Mouse (Mus musculus) adrenal gland, postnatal 14 days (tissue): ENCODE measurements at regions not wholly inside any gene's neighbourhood (a gene's known extent, or its start where the extent isn't known, plus 50 kb on each side); places are given as distances from the start of the nearest gene placed in this dataset.
A peak's percentile ranks its signal among the peaks of the same experiment; 100 is the strongest.

Experiments used
- DNase-seq: peaks from one replicate; pipeline ENCODE4 v3.0.0; 2021; ENCODE audit warnings: mixed read lengths

DNA sequence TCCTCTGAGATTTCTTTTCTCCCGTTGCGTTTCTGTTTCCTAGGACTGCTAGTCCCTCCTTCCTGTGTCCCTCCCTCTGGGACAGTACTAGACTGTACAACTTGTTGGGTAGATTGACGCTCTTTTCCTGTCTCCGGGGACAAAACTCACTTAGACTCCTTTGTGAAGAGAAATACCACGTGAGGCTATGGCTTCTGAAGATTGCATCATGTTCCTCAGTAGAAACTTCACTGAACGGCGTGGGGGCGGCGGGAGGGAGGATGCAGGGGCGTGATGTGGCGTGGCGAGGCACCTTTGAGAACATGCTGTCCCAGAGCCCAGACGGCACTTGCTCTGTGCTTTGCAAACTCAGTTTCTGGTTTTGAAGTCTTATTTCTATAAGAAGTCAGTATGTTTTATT lies 78.5 kb downstream of the Spata18 start:
- peak; percentile 42 for DNase-seq

DNA sequence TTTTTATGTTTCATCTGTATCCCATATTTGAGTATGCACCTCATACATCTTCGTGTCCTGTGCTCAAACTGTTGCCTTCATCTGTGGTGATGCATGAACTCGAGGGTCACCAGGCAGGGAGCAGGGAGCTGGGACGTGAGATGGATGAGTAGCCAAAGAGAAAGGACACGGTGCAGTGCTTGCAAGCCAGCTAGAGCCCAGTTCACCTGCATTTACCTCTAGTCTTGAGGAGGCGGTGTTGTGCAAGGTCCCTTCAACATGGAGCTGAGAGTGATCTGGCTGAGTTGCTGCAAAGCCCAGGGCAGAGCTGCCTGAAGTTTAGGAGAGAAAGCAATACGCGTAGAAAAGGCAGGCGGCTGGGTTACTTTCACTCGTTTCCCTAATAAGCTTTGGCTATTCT lies 80.2 kb downstream of the Spata18 start:
- DNase-seq = no peak

DNA sequence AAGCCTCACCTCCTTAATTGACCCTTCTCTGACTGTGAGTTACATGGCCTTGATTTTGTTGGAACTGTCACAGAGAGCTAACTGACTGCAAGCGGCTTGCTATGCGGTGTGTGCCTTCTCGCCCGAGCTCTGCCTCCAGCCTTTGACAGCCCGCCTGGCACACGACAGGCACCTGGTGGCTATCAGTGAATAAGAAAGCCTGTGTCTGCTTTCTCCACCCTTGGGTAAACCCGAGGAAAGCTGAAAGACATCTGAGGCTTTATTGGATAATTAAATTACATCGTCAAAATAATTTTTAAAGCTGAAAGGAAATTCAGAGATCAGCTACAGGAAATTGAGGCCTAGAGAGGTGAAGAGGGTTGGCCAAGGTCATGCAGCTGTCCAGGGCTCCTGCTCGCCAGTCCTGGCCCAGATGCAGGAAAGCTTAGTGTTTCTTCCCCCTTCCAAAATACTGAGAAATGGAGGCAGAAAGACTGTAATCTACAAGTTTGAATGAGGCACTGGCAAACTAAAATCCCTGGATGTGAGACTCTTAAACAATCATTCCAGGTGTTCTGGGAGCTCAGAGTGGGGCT lies 80.9 kb downstream of the Spata18 start:
- DNase-seq = no peak

DNA sequence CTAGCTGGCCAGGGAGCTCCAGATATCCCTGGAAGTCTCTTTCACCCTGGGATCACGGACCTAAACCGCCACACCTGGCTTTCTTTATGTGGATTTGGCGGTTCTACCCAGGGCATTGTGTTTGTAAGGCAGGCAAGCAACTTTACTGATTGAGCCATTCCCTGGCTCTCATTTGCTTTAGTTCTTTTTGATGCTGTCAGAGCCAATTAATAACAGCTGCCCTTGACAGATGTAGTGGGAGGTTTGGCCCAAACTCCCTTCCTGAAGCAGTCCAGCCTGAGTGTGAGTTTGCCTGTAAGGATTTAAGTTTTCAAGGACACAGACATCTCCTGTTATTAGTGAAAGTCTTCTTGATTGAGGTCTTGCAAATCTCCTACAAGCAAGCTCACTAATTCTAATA lies 89.6 kb downstream of the Spata18 start:
- no peak for DNase-seq

DNA sequence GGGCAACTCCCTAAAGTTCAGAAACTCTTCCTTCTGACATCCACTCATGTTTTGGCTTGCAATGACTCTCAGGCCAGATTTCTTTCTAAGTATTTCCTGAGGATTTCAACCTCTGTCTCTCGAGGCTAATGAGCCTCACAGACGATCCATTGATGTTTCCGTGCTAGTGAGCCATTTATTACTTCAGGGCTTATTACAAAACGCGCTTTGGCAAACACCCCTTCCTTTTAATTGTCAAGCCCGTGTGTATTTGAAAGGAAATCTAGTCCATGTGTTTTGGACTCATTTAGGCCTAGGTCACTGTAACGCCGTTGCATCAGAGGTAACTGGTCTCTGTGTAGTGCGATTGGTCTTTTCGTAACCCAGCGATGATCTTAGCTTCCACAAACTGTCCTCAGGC lies 90.3 kb downstream of the Spata18 start:
- DNase-seq = no peak

DNA sequence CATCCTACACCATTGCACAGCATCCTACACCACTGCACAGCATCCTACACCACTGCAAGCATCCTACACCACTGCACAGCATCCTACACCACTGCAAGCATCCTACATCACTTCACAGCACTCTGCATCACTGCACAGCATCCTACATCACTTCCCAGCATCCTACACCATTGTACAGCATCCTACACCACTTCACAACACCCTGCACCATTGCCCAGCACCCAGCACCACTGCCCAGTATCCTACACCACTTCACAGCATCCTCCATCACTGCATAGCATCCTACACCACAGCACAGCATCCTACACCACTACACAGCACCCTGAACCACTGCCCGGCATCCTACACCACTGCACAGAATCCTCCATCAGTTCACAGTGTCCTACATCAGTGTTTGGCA lies 92.8 kb downstream of the Spata18 start:
- DNase-seq = no peak

DNA sequence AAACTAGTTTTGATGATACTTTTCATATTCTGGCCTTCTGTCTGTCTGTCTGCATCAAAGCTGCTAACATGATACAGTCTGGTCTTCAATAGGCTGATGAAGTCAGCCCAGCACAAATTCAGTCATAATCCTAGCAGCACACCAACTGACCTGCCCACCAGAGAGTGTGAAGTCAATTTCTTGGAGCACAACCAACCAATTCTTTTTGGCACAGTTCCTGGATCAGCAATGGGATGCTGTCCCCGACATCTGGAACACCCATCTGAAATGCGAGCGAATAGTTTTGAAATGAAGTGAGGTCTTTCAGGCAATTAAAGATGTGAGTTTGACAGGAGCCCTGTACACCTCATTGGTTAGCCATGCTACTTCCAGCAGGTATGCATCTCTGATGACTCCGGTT lies 98.6 kb downstream of the Spata18 start:
- no peak for DNase-seq

DNA sequence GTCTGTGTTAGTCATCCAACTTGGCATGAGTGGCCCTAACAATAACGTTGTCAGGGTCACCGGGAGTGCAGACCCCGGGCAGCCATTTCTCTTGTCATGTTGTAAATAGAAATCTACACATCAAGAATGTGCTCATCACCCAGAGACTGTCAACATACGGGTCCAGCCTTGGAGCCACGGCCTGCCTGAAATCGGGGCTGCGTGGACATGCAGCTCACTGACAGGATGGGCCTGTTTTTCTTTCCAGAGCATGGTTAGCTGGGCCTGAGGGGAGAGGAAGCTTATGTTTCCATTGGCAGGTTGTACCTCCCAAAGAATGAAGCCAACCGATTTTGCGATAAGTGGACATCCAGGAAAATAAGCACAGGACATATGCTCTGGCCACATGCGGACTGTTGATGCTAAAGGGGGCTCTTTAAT lies 101.1 kb downstream of the Spata18 start:
- DNase-seq = no peak

DNA sequence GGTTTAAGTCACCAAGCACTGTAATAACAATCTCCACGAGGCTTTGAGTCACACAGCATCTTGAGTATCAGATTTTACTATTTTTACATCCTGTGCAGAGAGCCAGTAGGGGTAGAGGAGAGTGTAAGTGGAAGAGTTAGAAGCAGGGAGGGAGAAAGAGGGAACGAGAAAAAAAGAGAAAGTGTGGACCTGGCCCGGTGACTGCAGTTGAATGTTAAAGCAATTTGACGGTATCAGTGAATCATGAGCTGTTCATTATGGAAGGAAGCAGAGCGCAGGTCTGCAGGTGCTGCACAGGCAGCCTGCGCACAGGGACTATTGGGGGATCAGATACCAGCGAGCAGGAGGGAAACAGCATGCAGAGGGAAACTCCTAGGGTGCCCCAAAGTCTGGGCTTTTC lies 102.6 kb downstream of the Spata18 start:
- DNase-seq = no peak

DNA sequence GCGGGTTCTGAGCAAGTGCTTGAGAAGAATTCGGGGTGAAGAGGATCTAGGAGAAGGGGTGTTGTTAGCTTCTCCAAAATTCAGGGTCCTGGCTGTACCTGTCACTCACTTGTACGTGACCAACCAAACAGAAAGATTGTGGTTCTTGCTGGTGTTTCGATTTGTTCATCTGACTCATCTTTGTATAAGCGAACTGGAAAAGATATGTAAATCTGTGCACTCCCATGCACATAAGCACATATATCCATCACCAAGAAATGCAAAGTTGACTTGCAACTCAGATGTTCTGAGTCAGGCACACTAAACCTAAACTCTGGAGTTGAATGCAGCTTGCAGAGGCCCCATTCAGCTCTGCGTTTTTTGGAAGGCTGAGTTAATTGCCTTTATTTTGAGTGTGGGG lies 107.4 kb downstream of the Spata18 start:
- DNase-seq = no peak

DNA sequence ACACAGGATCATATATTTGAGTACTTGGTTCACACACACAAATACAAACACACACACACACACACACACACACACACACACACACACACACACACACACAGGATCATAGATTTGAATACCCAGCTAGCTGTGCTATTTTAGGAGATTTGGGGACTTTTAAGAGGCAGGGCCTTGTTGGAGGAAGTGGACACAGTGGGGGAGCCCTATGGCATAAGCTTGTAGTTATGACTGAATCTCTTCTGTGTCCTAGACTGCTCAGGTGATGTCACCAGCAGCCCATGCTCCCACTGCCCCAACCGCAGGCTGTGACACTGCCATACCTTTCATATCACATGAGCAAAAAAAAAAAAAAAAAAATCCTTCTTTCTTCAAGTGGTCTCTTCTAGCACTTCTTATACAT lies 110.1 kb downstream of the Spata18 start:
- DNase-seq = no peak

DNA sequence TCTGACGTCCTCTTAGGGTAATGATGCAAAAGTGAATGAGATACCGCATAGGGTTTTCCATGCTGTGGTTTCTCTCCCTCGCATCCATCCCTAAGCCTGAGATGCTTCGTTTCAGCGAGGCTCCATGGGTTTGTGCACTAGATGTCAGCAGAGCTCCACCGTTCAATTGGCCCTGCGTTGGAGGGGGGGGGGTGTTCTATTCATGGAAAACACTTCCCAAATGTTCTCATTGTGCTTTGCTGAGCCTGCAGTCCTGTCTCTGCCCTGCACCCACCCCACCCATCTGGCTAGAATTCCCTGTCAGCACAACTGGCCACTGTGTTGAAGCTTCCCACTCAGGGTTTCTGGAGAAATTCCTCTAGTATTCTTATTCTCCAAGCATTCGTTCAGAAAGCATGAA lies 110.5 kb downstream of the Spata18 start:
- DNase-seq = peak; percentile 48

DNA sequence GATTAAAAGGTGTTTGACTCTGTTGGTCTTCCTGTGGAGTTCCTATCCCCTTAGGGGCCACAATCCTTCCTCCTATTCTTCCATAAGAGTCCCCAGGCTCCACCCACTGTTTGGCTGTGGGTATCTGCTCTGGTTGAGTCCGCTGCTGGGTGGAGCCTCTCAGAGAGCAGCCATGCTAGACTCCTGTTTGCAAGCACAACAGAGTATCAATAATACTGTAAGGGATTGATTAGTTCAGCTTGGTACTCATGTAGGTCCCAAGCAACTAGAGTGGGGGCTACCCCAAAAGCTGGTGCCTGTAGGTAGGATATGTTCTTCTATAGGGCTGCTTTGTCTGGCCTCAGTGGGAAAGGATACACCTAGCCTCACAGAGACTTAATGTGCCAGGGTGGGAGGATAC lies 113.0 kb downstream of the Spata18 start:
- no peak for DNase-seq

DNA sequence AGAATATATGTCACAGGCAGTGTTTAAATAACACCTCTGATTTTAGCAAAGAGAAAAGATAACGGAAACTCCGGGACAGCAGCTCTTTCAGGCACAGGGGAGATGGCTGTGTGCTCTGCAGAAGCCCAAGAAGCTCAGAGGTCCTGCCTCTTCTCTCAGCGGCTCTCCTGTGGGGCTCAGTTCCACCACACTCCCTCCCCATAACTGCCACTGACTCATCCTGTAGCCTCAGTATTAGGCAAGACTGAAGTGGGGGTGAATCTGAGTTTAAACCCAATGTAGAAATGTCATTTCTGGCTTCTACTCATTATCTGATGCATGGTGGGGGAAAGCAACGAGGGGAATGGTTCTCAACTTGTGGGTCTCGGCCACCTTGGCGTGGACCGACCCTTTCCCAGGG lies 114.3 kb downstream of the Spata18 start:
- peak; percentile 9 for DNase-seq

DNA sequence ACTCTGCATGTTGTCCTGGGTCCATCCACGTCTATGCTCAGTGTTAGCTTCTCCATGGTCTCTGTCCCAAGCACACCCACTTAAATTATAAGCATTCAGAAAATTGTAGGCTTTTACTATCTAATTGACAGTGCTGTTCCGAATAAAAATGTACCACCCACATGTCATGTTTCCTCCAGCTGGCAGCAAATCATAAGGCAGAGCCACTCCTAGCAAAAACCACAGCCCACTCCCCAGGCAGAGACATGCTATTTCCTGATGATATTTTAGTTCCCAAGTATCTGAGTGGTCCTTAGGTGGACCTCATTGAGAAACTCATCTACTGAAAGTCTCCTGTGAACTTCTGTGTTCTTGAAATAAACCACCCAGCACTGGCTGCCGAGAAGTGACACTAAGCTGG lies 117.1 kb downstream of the Spata18 start:
- no peak for DNase-seq

DNA sequence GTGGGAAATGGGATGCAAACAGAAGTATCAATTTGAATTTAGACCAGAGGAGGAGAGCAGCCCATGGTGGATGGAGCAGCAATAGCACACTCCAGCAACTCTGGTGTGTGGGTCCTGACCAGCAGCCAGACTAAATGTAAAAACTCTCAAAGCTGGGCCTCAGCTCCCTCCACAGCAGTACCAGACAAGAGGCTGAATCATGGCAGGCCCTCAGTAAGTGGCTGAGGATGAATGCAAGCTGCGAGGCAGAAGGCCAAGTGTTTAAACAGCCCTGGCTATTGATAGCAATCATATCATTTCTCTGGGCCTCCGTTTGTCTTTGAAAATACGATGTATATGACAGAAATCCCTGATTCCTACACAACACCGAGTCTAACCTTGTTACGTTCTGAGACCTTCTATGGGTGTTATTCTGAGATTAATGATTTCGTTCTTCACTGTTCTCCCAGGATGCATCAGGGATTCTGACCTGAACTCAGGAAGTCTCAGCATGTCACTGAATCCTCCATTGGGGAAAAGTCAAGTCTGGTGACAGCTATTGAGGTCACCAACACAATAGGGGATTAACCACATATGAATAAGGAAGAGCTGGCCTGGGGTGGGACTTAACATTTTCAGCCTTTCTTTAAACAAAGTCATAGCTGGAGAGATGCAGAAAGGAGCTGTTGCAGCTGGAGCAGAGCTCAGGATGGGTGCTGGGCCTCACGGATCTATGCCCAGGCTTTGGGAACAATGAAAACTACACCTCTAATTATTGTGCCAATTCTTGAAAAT lies 124.8 kb downstream of the Spata18 start:
- DNase-seq = no peak

DNA sequence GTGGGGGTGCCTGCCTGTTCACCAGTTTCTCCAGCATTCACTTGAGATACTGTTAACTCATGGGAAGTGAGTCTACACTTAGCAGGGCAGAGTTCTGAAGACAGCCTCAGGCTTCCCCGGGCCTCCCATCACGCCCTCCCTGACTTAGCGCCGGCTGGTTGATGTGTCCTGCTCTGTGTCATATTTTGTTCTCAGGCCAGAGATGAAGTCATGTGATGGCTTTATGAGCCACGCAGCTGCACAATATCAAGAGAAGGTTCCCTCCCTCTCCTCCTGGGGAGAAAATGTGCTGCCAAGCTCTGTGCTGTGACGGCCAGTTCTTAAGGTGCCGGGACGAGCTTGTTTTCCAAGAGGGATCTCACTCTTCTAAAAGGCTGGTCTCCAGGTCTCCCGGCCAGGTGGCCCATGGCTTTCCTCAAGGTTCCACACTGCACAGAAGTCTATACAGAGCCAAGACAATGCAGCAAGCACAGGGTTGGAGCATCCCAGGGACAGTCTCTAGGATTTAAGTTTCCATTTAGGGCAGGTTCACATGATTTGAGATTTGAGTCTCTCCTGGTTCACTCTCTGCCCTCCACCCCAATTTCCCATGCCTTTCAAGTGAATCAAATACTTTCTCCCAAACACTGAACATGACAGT lies 126.2 kb downstream of the Spata18 start:
- DNase-seq = peak; percentile 37

DNA sequence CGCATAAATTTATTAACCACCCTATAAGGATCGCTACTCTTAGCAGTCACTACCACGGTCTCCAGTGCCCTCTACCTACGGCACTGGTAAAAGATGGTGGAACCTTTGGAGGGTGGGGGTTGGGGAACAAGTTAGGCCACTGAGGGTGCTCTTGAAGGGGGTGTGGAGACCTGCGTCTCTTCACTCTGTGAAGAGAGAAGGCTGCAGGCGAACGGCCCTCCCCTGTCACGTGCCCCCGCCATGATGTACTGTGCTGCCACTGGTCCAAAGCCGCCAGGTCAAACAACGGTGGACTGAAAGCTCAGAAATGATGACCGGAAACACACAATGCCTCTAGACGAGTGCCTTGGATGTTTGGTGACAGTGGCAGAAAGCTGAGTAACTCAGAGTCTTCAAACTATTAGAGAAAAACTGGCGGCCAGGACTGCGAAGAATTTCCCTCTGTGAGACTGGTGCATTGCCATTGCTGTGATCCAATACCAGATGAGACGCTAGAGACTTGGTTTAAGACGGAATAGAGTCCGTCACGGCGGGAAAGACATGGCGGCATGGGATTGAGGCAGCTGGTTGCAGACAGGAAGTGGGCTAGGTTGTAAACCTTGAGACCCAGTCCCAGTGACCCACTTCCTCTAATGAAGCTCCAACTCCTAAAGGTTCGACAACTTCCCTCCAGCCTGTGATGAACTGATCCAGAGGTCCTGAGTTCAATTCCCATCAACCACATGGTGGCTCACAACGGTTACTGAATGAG lies 130.2 kb downstream of the Spata18 start:
- no peak for DNase-seq

DNA sequence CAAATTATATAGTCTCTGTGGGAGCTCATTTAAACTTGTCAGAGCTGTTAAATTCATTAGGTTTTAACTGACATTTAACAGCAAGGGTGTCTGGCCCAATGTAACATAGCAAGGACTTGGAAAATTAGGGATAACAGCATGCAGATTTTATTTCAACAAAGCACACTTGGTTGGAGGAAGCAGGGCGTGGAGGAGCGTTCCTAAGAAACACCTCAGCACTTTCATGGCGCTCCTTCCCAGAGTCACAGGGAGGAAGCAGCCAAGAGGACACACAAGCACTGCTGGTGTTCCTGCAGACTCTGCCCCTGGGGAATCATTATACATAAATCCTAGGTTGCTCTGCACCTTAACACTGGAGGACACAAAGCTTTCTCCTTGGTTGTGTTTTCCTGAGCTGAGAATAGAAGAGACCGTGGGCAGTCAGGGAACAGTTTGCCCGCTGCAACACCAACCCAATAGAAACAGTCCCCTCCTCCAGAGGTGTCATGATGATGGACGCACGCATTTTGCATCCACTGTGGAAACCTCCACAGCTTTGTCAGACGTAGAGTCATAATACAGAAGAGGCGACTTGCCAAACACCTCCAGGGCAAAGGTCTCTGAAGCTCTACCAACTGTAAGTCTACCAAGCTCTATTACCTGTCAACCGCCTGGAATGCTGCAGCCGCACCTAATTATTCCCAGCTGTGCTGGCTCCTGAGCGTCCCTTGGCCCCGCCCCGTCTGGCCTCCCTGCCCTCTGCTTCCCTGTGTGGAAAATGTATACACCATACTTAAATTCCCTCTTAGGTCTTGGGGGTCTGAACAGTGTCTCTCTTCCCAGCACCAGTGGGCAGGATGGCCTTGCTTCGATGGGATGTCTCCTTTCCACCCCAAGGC lies 131.3 kb downstream of the Spata18 start:
- no peak for DNase-seq

DNA sequence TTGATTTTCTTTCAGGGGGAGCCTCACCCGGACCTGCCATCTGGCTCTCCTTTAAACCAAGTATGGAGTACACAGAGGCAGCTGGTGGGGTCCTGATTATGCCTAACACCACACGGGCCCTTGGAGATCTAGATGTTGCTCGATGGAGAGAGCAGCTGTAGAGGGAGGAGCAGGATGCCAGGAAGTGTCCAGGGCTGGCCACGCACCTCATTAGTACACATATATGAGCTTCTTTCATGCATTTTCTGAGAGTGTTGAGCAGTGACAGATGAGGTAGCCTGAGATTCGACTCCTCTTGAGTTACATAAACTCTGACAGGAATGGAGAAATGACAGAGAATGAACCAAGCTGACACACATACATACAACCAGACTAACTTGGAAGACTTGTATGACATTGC lies 136.1 kb downstream of the Spata18 start:
- no peak for DNase-seq

DNA sequence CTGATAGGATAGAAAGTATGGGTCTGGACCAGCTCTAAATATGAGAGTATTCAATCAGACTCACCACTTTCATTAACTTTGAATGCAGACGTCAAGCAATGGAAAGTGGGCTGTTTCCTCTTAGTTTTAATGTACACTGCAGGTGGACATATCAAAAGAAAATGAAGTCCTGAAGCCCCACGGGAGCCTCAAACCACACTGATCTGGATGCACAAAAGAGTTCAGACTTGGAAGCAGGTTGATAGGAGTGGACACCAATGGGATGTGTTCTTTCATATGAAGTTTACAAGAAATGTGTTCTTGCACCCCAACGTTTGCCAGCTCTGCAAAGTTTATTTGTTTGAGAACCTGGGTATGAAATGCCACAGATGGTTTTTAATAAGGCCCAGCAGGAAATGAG lies 141.0 kb downstream of the Spata18 start:
- no peak for DNase-seq

DNA sequence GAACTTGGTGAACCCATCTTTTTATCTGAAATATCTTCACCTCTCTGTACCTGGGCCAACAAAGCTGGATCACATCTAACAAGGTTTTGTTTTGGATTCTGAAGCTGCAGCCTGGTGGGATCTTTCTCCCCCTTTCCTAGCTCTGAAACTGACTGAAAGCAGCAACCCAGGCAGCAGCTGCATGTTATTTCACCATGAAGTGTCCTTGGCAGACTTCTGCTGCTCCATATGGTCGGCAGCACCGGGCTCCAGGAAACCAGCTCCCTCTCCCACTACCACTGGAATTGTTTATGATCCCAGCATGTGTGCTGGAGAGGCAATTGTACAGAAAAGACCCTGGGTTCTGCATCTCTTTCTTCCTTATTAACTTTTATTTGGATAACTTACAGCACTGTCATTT lies 145.0 kb downstream of the Spata18 start:
- DNase-seq = no peak
